Mouse (Mus musculus): ENCODE data around the gene Asxl1. TPM values are rescaled to one million over a fixed set of nuclear protein-coding genes. Genes with fewer than 3 reads are reported as not detected.

The Asxl1 gene
- total RNA-seq, 1 experiment from 2014 or later, result 38.4 TPM

GRCm38 (mm10) chr2:153444254-153445136 lies 98.9 kb downstream of the Asxl1 start:
- peak; percentile 85 for DNase-seq

DNA sequence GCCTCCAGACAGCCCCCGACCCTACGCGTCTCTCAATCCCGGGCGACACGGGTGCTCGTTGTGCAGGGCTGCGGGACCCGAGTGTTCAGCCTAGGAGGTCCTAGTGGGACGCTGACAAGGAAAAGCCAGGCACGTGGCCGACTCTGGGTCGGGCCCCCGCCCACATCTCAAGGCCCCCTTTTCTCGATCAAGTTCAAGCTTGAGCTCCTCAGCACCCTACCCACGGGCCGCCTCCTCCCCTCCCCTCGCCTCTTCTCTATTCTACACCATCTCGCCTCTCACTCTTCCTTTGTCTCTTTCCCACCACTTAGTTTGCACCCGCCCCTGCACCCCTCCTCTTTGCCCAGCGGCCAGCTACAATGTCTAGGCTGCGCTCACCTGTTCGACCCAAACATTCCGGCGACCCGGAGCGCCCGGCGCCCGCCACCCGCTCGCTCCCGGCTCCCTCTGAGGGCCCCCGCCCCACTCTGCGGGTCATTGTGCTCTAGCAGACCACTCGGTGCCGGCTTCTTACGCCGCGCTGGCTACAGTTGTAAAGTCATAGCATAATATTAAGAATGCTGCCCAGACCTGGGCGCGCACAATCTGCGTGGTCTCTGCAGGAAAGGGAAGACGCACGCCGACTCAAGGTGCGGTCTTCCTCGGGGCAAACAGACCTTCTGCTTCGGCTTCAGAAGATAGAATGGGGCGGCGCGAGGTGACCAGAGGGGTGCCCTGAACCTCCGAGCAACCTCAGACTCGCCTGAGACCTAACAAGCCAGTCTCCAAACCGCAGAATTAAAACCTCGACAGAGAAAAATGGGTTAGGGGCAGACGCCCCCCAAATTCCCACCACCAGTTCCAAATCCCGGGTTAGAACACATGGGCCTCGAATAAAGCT lies 99.7 kb downstream of the Asxl1 start:
- DNase-seq, result peak; percentile 48

DNA sequence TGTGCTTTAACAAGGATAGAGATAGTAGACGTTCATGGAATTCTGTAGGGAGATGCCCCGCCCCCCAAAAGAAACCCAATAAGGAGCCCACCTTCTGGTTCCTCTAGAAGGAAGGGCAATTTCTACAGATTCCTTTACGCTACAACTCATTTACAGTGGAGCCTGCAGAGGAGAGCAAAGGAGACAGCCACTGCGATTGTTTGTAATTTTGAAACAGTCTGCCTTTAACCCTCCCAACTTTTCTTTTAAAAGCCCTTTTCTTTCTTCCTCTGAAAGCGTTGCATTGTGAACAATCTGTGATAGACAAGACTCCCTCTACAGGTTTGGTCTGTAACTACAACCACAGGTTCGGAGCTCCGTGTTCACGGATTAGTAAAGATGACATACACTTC lies 100.4 kb downstream of the Asxl1 start:
- DNase-seq, result no peak

GRCm38 (mm10) chr2:153446476-153446875 lies 100.8 kb downstream of the Asxl1 start:
- DNase-seq, result no peak

GRCm38 (mm10) chr2:153447719-153448118 lies 102.1 kb downstream of the Asxl1 start:
- peak; percentile 22 for DNase-seq

DNA sequence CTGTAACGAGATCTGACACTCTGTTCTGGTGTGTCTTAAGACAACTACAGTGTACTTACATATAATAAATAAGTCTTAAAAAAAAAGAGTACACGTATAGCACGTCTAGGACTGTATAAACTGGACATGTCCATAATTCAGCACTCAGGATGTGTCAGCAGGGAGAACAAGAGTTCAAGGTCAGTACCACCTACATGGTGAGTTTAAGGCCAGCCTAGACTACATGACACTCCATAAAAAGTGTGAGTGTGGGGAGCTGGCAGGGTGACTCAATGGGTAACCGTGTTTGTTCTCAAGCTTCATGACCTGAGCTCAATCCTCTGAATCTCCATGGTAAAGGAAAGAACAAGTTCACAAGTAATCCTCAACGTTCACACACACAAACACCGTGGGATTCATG lies 102.9 kb downstream of the Asxl1 start:
- no peak for DNase-seq

Other genes with a start within 250 kb of the Asxl1 start
- gene Hck, start 237.4 kb upstream of the Asxl1 start, total RNA-seq (2021), result 1.7 and 1.9 TPM in 2 replicates
- gene Tm9sf4, start 184.5 kb upstream of the Asxl1 start, total RNA-seq (2021), result 112 and 119 TPM in 2 replicates
- 2.5 and 3.9 TPM in 2 replicates for gene Tspyl3, start 120.4 kb upstream of the Asxl1 start, total RNA-seq (2021)
- 10.7 and 12.0 TPM in 2 replicates for gene Plagl2, start 104.4 kb upstream of the Asxl1 start, total RNA-seq (2021)
- 53.1 and 64.1 TPM in 2 replicates for gene Pofut1, start 104.3 kb upstream of the Asxl1 start, total RNA-seq (2021)
- gene Kif3b, start 54.4 kb upstream of the Asxl1 start, total RNA-seq (2021), result 31.8 and 34.4 TPM in 2 replicates
- gene 4930404H24Rik, start 147.0 kb downstream of the Asxl1 start, total RNA-seq (2021), result not detected in 2 replicates
- gene Nol4l, start 184.1 kb downstream of the Asxl1 start, total RNA-seq (2021), result 12.7 and 16.1 TPM in 2 replicates

Data from adrenal gland, postnatal 25 days (tissue).